Mouse (Mus musculus) embryonic facial prominence, embryonic 14.5 days (tissue): Measurements from ENCODE around the gene Fkbp3. TPM values are rescaled to one million over a fixed set of nuclear protein-coding genes. Genes with fewer than 3 reads are reported as not detected.

Experiments
- ATAC-seq: fragments of 200-750 bp; cut with Nextera tagmentation; 2 replicates; pipeline ENCODE4 v1.8.0; 2017; ENCODE audit warnings: low read depth, moderate number of reproducible peaks, moderate TSS enrichment
- DNase-seq: peaks from one replicate; pipeline ENCODE4 v3.0.0-alpha.2; 2015; ENCODE audit warnings: low spot score
- H3K27ac ChIP-seq: fragments of 300-500 bp; sonication (generic); replicated peaks from 2 replicates; pipeline ENCODE4 v1.5.1; 2014; ENCODE audit warnings: low read depth, mild to moderate bottlenecking, low read length, moderate library complexity
- H3K27me3 ChIP-seq: fragments of 300-500 bp; sonication (generic); replicated peaks from 2 replicates; pipeline ENCODE4 v1.6.1; 2014; ENCODE audit warnings: low read length; ENCODE audit not compliant: control insufficient read depth, insufficient read depth
- H3K36me3 ChIP-seq: fragments of 300-500 bp; sonication (generic); 2 replicates; pipeline ENCODE4 v1.6.1; 2014; ENCODE audit warnings: low read length, mixed read lengths; ENCODE audit not compliant: control insufficient read depth, insufficient read depth
- H3K4me1 ChIP-seq: fragments of 300-500 bp; sonication (generic); 2 replicates; pipeline ENCODE4 v1.6.1; 2014; ENCODE audit warnings: antibody characterized with exemption, low read length; ENCODE audit not compliant: control insufficient read depth, insufficient read depth
- H3K4me2 ChIP-seq: fragments of 300-500 bp; sonication (generic); 2 replicates; pipeline ENCODE4 v1.6.1; 2014; ENCODE audit warnings: low read depth, mild to moderate bottlenecking, low read length, moderate library complexity, mixed read lengths
- H3K4me3 ChIP-seq: fragments of 300-500 bp; sonication (generic); 2 replicates; pipeline ENCODE4 v1.5.1; 2014; ENCODE audit warnings: low read depth, mild to moderate bottlenecking, low read length
- H3K9ac ChIP-seq: fragments of 300-500 bp; sonication (generic); 2 replicates; pipeline ENCODE4 v1.6.1; 2014; ENCODE audit warnings: low read depth, mild to moderate bottlenecking, low read length, moderate library complexity, mixed read lengths
- H3K9me3 ChIP-seq: fragments of 300-500 bp; sonication (generic); 2 replicates; pipeline ENCODE4 v1.6.1; 2016; ENCODE audit warnings: low read length; ENCODE audit not compliant: control insufficient read depth
- WGBS: fragments of 180-500 bp; shearing (Covaris S2); extraction: QIAGEN DNeasy Blood & Tissue Kit; methylation state at CpG from one replicate; pipeline ENCODE4 v1.1.7; 2014; 5-methylcytosine and 5-hydroxymethylcytosine counted together
- polyA plus RNA-seq: library from polyadenylated mRNA; unstranded; fragments of >200 nt; fragmentation: Nextera tagmentation; extraction: Ambion mirVana; gene quantifications from 2 replicates; pipeline ENCODE4 v1.2.1, GENCODE M21; 2014

Fkbp3 gene
- polyA plus RNA-seq, 1 experiment from 2014 or later: 391 TPM

DNA sequence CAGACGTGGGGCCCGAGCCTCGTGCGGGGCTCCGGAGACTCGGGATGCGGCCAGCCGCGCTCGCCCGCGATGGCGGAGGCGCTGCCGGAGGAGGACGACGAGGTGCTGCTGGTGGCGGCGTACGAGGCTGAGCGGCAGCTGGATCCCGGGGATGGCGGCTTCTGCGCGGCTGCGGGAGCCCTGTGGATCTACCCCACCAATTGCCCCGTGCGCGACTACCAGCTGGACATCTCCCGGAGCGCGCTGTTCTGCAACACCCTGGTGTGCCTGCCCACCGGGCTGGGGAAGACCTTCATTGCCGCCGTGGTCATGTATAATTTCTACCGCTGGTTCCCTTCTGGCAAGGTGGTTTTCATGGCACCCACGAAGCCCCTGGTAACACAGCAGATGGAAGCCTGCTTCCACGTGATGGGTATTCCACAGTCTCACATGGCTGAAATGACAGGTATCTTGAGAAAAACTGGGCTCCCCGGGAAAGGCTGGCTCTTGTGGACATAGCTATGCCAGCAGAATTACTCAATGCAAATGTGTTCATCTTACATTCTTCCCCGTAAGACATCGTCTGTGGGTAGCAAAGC is 2.0 kb upstream of the Fkbp3 start:
- H3K4me3 ChIP-seq: peak overlapping the region; percentile 93
- H3K4me1 ChIP-seq: peaks cover 18% of the 10 kb centered on the region
- H3K36me3 ChIP-seq: peaks cover 8% of the 10 kb centered on the region; the same call in 1 of the 2 replicates
- H3K4me2 ChIP-seq: peak overlapping the region; percentile 87
- no peaks in the 10 kb centered on the region for H3K27me3 ChIP-seq
- ATAC-seq (peak; percentile 3; the same call in 1 of the 2 replicates), DNase-seq (no peak)
- 0% methylated on average over 31 of the region's 41 CpGs for WGBS
- H3K27ac ChIP-seq: peak overlapping the region; percentile 94
- H3K9me3 ChIP-seq: no peaks in the 10 kb centered on the region
- H3K9ac ChIP-seq: peak overlapping the region; percentile 93

- H3K27ac ChIP-seq: peak within 1 kb of the TSS; percentile 94
- H3K4me2 ChIP-seq: peak within 1 kb of the TSS; percentile 87
- 1% methylated on average over 36 of the region's 39 CpGs for WGBS
- peaks cover 2% of the 10 kb centered on the region; the same call in 1 of the 2 replicates for H3K36me3 ChIP-seq
- peak within 1 kb of the TSS; percentile 93 for H3K4me3 ChIP-seq
- H3K9ac ChIP-seq: peak within 1 kb of the TSS; percentile 93
- H3K27me3 ChIP-seq: no peaks in the 10 kb centered on the region
- ATAC-seq (peak; percentile 56), DNase-seq (peak; percentile 96)
- H3K4me1 ChIP-seq: peaks cover 18% of the 10 kb centered on the region
- H3K9me3 ChIP-seq: no peaks in the 10 kb centered on the region
Observed at GRCm38 (mm10) chr12:65075085-65075732, 1.4 kb upstream of the Fkbp3 start, which contains the start of gene Fancm. TSS of gene Fancm (plus strand) at chr12:65075603.

DNA sequence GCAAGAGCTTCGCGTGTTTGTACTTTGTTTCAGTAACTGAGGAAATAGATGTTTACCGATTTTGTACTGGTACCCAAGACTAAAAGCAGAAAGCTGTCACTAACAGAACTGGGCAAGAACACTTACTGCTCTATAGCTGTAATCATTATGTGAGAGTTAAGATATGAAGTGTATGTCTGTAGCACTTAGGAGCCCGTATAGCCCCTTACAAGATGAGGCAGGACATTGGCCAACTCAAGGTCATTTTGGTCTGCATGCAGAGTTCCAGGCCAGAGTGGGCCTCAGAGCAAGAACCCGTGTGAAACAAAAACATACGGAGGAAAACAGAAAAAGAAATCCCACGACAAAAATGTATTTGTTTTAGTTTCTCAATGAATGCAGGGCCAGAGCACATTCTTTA is 844 bp upstream of the Fkbp3 start:
- no peaks in the 10 kb centered on the region for H3K36me3 ChIP-seq
- peak overlapping the region; percentile 93 for H3K4me3 ChIP-seq
- no peak for ATAC-seq
- H3K27ac ChIP-seq: peak overlapping the region; percentile 94
- peak overlapping the region; percentile 87 for H3K4me2 ChIP-seq
- peaks cover 18% of the 10 kb centered on the region for H3K4me1 ChIP-seq
- 36% methylated on average over 7 of the region's 7 CpGs for WGBS
- no peak for DNase-seq
- H3K9me3 ChIP-seq: no peaks in the 10 kb centered on the region
- H3K9ac ChIP-seq: peak overlapping the region; percentile 93
- no peaks in the 10 kb centered on the region for H3K27me3 ChIP-seq

GRCm38 (mm10) chr12:65072911-65073610 is 746 bp downstream of the Fkbp3 start:
- H3K4me2 ChIP-seq: peak overlapping the region; percentile 87
- 4% methylated on average over 18 of the region's 21 CpGs for WGBS

GRCm38 (mm10) chr12:65068409-65068808 is 5.4 kb downstream of the Fkbp3 start:
- ATAC-seq (no peak), DNase-seq (peak; percentile 22)
- Histone ChIP-seq H3K4me1 (no peaks in the 10 kb centered on the region), H3K9ac (no peak overlapping the region), H3K4me2 (no peak overlapping the region), H3K27ac (no peak overlapping the region), H3K36me3 (peaks cover 52% of the 10 kb centered on the region), H3K27me3 (no peaks in the 10 kb centered on the region), H3K4me3 (no peak overlapping the region), H3K9me3 (no peaks in the 10 kb centered on the region)
- WGBS: 60% methylated on average over 4 of the region's 4 CpGs

More at GRCm38 (mm10) chr12:65072911-65073610, 746 bp downstream of the Fkbp3 start:
- H3K27ac ChIP-seq: peak overlapping the region; percentile 94
- peaks cover 18% of the 10 kb centered on the region for H3K4me1 ChIP-seq
- H3K9me3 ChIP-seq: no peaks in the 10 kb centered on the region
- peaks cover 14% of the 10 kb centered on the region for H3K36me3 ChIP-seq
- peak; percentile 66 for ATAC-seq
- H3K27me3 ChIP-seq: no peaks in the 10 kb centered on the region
- H3K9ac ChIP-seq: peak overlapping the region; percentile 93
- peak overlapping the region; percentile 93 for H3K4me3 ChIP-seq
- no peak for DNase-seq

DNA sequence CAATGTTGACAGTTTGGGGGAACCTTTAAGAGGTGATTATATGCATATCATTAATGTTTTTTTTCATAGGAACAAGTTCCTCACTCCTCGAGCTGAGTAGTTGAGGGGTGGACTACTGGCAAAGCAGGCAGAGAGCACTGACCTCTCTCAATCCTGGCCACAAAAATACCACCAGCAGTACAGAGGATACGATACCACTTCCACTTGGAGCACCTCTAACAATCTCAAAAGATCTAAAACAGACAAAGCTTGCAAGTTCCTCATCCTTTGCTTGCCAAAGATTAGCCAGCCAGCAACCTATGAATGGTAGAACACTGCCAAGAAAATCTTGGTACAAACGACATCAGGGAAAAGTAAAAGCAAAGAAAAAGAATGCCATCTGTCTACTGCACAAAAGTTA is 7.6 kb downstream of the Fkbp3 start:
- no peak for ATAC-seq
- whole genome bisulfite sequencing: 68% methylated on average over 3 of the region's 3 CpGs
- H3K36me3 ChIP-seq: peaks cover 67% of the 10 kb centered on the region

DNA sequence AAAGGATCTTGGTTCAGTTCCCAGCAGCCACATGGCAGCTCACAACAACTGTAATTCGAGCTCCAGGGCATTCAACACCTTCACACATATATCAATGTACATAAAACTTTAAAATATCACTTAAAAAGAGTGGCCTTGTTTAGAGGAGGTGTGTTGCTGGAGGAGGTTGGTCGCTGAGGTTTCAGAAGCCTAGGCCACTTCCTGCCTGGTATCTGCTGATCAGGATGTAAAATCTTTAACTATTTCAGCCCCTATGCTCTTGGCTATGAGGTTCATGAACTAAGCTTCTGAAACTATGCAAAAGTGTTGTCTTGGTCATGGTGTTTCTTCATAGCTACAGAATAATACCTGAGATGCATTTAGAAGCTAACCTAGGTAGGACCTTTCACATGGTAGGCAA is 8.6 kb downstream of the Fkbp3 start:
- Histone ChIP-seq H3K27ac (no peak overlapping the region), H3K4me2 (no peak overlapping the region), H3K9ac (no peak overlapping the region), H3K4me1 (no peaks in the 10 kb centered on the region), H3K9me3 (no peaks in the 10 kb centered on the region), H3K27me3 (no peaks in the 10 kb centered on the region), H3K4me3 (no peak overlapping the region), H3K36me3 (peaks cover 76% of the 10 kb centered on the region)
- ATAC-seq (no peak), DNase-seq (no peak)
- WGBS: 63% methylated on average over 2 of the region's 2 CpGs

More for the DNA sequence above, 7.6 kb downstream of the Fkbp3 start:
- Histone ChIP-seq H3K4me1 (no peaks in the 10 kb centered on the region), H3K27ac (no peak overlapping the region), H3K4me3 (no peak overlapping the region), H3K4me2 (no peak overlapping the region), H3K9me3 (no peaks in the 10 kb centered on the region), H3K27me3 (no peaks in the 10 kb centered on the region), H3K9ac (no peak overlapping the region)
- no peak for DNase-seq

- no peak overlapping the region for H3K4me3 ChIP-seq
- no peak overlapping the region for H3K9ac ChIP-seq
- H3K27me3 ChIP-seq: no peaks in the 10 kb centered on the region
- no peak for ATAC-seq
- H3K4me1 ChIP-seq: no peaks in the 10 kb centered on the region
- no peaks in the 10 kb centered on the region for H3K9me3 ChIP-seq
- H3K27ac ChIP-seq: no peak overlapping the region
- peaks cover 72% of the 10 kb centered on the region for H3K36me3 ChIP-seq
- DNase-seq: no peak
- no peak overlapping the region for H3K4me2 ChIP-seq
Observed at GRCm38 (mm10) chr12:65061082-65061481, 12.7 kb downstream of the Fkbp3 start.
